Mouse (Mus musculus) heart, adult 11 months (tissue): ENCODE measurements at regions not wholly inside any gene's neighbourhood (a gene's known extent, or its start where the extent isn't known, plus 50 kb on each side); places are given as distances from the start of the nearest gene placed in this dataset.

Source experiments
- DNase-seq: peaks from one replicate; pipeline ENCODE4 v3.0.0; 2022

- DNase-seq = peak; percentile 95
These were observed 344.6 kb upstream of the Acvr2a start for GRCm38 (mm10) chr2:48469357-48469756.

GRCm38 (mm10) chr2:48473102-48473501, 340.8 kb upstream of the Acvr2a start:
- DNase-seq = peak; percentile 74

- peak; percentile 78 for DNase-seq
These were observed 339.3 kb upstream of the Acvr2a start for GRCm38 (mm10) chr2:48474642-48475041.

- no peak for DNase-seq
These were observed 337.1 kb upstream of the Acvr2a start for GRCm38 (mm10) chr2:48476777-48477176.

- DNase-seq = no peak
These were observed 336.6 kb upstream of the Acvr2a start for GRCm38 (mm10) chr2:48477336-48477735.

- DNase-seq = peak; percentile 92
These were observed 334.3 kb upstream of the Acvr2a start for GRCm38 (mm10) chr2:48479601-48480000.

- peak; percentile 60 for DNase-seq
These were observed 333.3 kb upstream of the Acvr2a start for GRCm38 (mm10) chr2:48480428-48481191.

GRCm38 (mm10) chr2:48481209-48481742, 332.6 kb upstream of the Acvr2a start:
- DNase-seq = peak; percentile 78

- DNase-seq = no peak
These were observed 320.3 kb upstream of the Acvr2a start for GRCm38 (mm10) chr2:48493574-48493973.

GRCm38 (mm10) chr2:48494065-48494464, 319.8 kb upstream of the Acvr2a start:
- DNase-seq = peak; percentile 89

- DNase-seq = no peak
These were observed 319.3 kb upstream of the Acvr2a start for GRCm38 (mm10) chr2:48494632-48495031.

- DNase-seq = no peak
These were observed 315.7 kb upstream of the Acvr2a start for GRCm38 (mm10) chr2:48498047-48498723.

GRCm38 (mm10) chr2:48499396-48499795, 314.5 kb upstream of the Acvr2a start:
- DNase-seq = no peak

GRCm38 (mm10) chr2:48501387-48501786, 312.5 kb upstream of the Acvr2a start:
- no peak for DNase-seq

- no peak for DNase-seq
These were observed 300.1 kb upstream of the Acvr2a start for GRCm38 (mm10) chr2:48513848-48514247.

- no peak for DNase-seq
These were observed 294.0 kb upstream of the Acvr2a start for GRCm38 (mm10) chr2:48519838-48520404.

- DNase-seq = peak; percentile 90
These were observed 293.4 kb upstream of the Acvr2a start for GRCm38 (mm10) chr2:48520535-48520971.

GRCm38 (mm10) chr2:48535453-48535852, 278.5 kb upstream of the Acvr2a start:
- no peak for DNase-seq

GRCm38 (mm10) chr2:48536930-48537329, 277.0 kb upstream of the Acvr2a start:
- DNase-seq = no peak

- DNase-seq = peak; percentile 93
These were observed 275.1 kb upstream of the Acvr2a start for GRCm38 (mm10) chr2:48538668-48539341.

- peak; percentile 98 for DNase-seq
These were observed 274.3 kb upstream of the Acvr2a start for GRCm38 (mm10) chr2:48539465-48540055.

- no peak for DNase-seq
These were observed 269.5 kb upstream of the Acvr2a start for GRCm38 (mm10) chr2:48544377-48544776.

- DNase-seq = no peak
These were observed 268.8 kb upstream of the Acvr2a start for GRCm38 (mm10) chr2:48545072-48545471.
